Mouse (Mus musculus): Measurements from ENCODE around the gene Mff. TPM values are rescaled to one million over a fixed set of nuclear protein-coding genes. Genes with fewer than 3 reads are reported as not detected.

Gene Mff
- polyA plus RNA-seq, 1 experiment from 2014 or later = 200 TPM

GRCm38 (mm10) chr1:82793986-82794385, 69.3 kb downstream of the Mff start:
- Histone ChIP-seq H3K36me3 (ENCODE audit: control insufficient read depth, insufficient read depth, low read length) (no peaks in the 10 kb centered on the region), H3K27me3 (ENCODE audit: control insufficient read depth, insufficient read depth, low read length) (no peaks in the 10 kb centered on the region), H3K4me1 (ENCODE audit: control insufficient read depth, insufficient read depth, low read length) (no peaks in the 10 kb centered on the region), H3K9ac (replicated peaks; ENCODE audit: low read depth, low read length) (no peak overlapping the region), H3K9me3 (ENCODE audit: control insufficient read depth, low read depth, low read length) (no peaks in the 10 kb centered on the region), H3K4me3 (ENCODE audit: low read depth, low read length) (no peak overlapping the region), H3K4me2 (replicated peaks; ENCODE audit: low read depth, low read length) (no peak overlapping the region), H3K27ac (ENCODE audit: low read length) (no peak overlapping the region)
- ATAC-seq (ENCODE audit: insufficient number of reproducible peaks, insufficient read depth, low FRiP score, low read depth) = no peak
- 65% methylated on average over 4 of the region's 4 CpGs for WGBS

GRCm38 (mm10) chr1:82795211-82795610, 70.5 kb downstream of the Mff start:
- no peak overlapping the region for H3K4me3 ChIP-seq (ENCODE audit: low read depth, low read length)
- H3K9ac ChIP-seq (replicated peaks; ENCODE audit: low read depth, low read length) = no peak overlapping the region
- H3K36me3 ChIP-seq (ENCODE audit: control insufficient read depth, insufficient read depth, low read length) = no peaks in the 10 kb centered on the region
- no peak overlapping the region for H3K4me2 ChIP-seq (replicated peaks; ENCODE audit: low read depth, low read length)
- no peaks in the 10 kb centered on the region for H3K27me3 ChIP-seq (ENCODE audit: control insufficient read depth, insufficient read depth, low read length)
- no peaks in the 10 kb centered on the region for H3K9me3 ChIP-seq (ENCODE audit: control insufficient read depth, low read depth, low read length)
- H3K4me1 ChIP-seq (ENCODE audit: control insufficient read depth, insufficient read depth, low read length) = no peaks in the 10 kb centered on the region
- ATAC-seq (ENCODE audit: insufficient number of reproducible peaks, insufficient read depth, low FRiP score, low read depth) = no peak
- 70% methylated on average over 2 of the region's 2 CpGs for WGBS
- no peak overlapping the region for H3K27ac ChIP-seq (ENCODE audit: low read length)

GRCm38 (mm10) chr1:82795702-82796443, 71.2 kb downstream of the Mff start:
- WGBS = 57% methylated on average over 18 of the region's 18 CpGs
- Histone ChIP-seq H3K9ac (replicated peaks; ENCODE audit: low read depth, low read length) (no peak overlapping the region), H3K4me2 (replicated peaks; ENCODE audit: low read depth, low read length) (no peak overlapping the region), H3K4me1 (ENCODE audit: control insufficient read depth, insufficient read depth, low read length) (no peaks in the 10 kb centered on the region), H3K9me3 (ENCODE audit: control insufficient read depth, low read depth, low read length) (no peaks in the 10 kb centered on the region), H3K27ac (ENCODE audit: low read length) (no peak overlapping the region), H3K27me3 (ENCODE audit: control insufficient read depth, insufficient read depth, low read length) (no peaks in the 10 kb centered on the region), H3K36me3 (ENCODE audit: control insufficient read depth, insufficient read depth, low read length) (no peaks in the 10 kb centered on the region), H3K4me3 (ENCODE audit: low read depth, low read length) (no peak overlapping the region)
- ATAC-seq (ENCODE audit: insufficient number of reproducible peaks, insufficient read depth, low FRiP score, low read depth) = no peak

DNA sequence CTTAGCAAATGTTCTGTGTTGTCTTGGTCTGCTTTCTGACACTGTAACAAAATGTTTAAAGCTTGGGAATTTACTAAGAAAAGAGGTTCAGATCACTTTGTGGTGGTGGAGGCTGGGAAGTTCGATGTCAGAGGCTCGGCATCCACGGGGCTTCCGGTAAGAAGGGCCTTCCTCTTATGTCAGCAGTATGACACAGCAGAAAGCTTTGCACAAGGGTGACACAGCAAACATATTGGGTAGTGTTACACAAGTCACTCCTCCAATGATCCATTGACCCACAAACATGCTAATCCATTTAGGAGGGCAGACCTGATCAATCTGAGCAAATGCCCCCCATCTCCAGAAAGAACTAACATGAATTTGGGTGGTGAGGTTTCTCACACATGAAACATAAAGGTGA, 72.4 kb downstream of the Mff start:
- Histone ChIP-seq H3K4me1 (ENCODE audit: control insufficient read depth, insufficient read depth, low read length) (no peaks in the 10 kb centered on the region), H3K27me3 (ENCODE audit: control insufficient read depth, insufficient read depth, low read length) (no peaks in the 10 kb centered on the region), H3K4me2 (replicated peaks; ENCODE audit: low read depth, low read length) (no peak overlapping the region), H3K9ac (replicated peaks; ENCODE audit: low read depth, low read length) (no peak overlapping the region), H3K4me3 (ENCODE audit: low read depth, low read length) (no peak overlapping the region), H3K27ac (ENCODE audit: low read length) (no peak overlapping the region), H3K9me3 (ENCODE audit: control insufficient read depth, low read depth, low read length) (no peaks in the 10 kb centered on the region), H3K36me3 (ENCODE audit: control insufficient read depth, insufficient read depth, low read length) (no peaks in the 10 kb centered on the region)
- WGBS = 93% methylated on average over 4 of the region's 4 CpGs
- no peak for ATAC-seq (ENCODE audit: insufficient number of reproducible peaks, insufficient read depth, low FRiP score, low read depth)

GRCm38 (mm10) chr1:82798304-82798703, 73.6 kb downstream of the Mff start:
- no peak overlapping the region for H3K4me3 ChIP-seq (ENCODE audit: low read depth, low read length)
- no peak overlapping the region for H3K27ac ChIP-seq (ENCODE audit: low read length)
- H3K4me1 ChIP-seq (ENCODE audit: control insufficient read depth, insufficient read depth, low read length) = no peaks in the 10 kb centered on the region
- WGBS = 53% methylated on average over 5 of the region's 5 CpGs
- no peak for ATAC-seq (ENCODE audit: insufficient number of reproducible peaks, insufficient read depth, low FRiP score, low read depth)
- no peak overlapping the region for H3K9ac ChIP-seq (replicated peaks; ENCODE audit: low read depth, low read length)
- no peaks in the 10 kb centered on the region for H3K36me3 ChIP-seq (ENCODE audit: control insufficient read depth, insufficient read depth, low read length)
- no peak overlapping the region for H3K4me2 ChIP-seq (replicated peaks; ENCODE audit: low read depth, low read length)
- H3K9me3 ChIP-seq (ENCODE audit: control insufficient read depth, low read depth, low read length) = no peaks in the 10 kb centered on the region
- no peaks in the 10 kb centered on the region for H3K27me3 ChIP-seq (ENCODE audit: control insufficient read depth, insufficient read depth, low read length)

DNA sequence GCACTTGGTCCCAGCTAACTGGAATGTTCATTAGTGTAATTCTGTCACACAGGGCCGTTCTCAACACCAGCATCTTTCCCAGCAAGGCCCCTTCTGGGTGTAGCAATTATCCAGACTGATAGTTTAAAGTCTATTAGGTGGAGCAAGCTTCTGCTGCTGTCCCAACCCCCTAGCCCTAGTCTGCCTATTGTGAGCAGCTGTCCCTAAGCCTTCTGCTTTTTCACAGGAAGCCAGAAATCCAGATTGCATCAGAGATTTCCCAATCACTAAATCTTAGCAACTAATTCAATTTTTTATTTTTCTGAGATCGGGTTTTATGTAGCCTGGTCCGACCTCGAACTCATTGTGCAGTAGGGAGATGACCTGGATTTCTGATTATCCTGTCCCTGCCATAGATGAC, 74.2 kb downstream of the Mff start:
- Histone ChIP-seq H3K4me2 (replicated peaks; ENCODE audit: low read depth, low read length) (no peak overlapping the region), H3K9ac (replicated peaks; ENCODE audit: low read depth, low read length) (no peak overlapping the region), H3K27me3 (ENCODE audit: control insufficient read depth, insufficient read depth, low read length) (no peaks in the 10 kb centered on the region), H3K36me3 (ENCODE audit: control insufficient read depth, insufficient read depth, low read length) (no peaks in the 10 kb centered on the region), H3K27ac (ENCODE audit: low read length) (no peak overlapping the region), H3K4me3 (ENCODE audit: low read depth, low read length) (no peak overlapping the region), H3K4me1 (ENCODE audit: control insufficient read depth, insufficient read depth, low read length) (no peaks in the 10 kb centered on the region), H3K9me3 (ENCODE audit: control insufficient read depth, low read depth, low read length) (no peaks in the 10 kb centered on the region)
- WGBS = 78% methylated on average over 4 of the region's 4 CpGs
- ATAC-seq (ENCODE audit: insufficient number of reproducible peaks, insufficient read depth, low FRiP score, low read depth) = no peak

- no peak overlapping the region for H3K4me2 ChIP-seq (replicated peaks; ENCODE audit: low read depth, low read length)
- no peak overlapping the region for H3K9ac ChIP-seq (replicated peaks; ENCODE audit: low read depth, low read length)
- no peak for ATAC-seq (ENCODE audit: insufficient number of reproducible peaks, insufficient read depth, low FRiP score, low read depth)
- WGBS = 81% methylated on average over 12 of the region's 12 CpGs
- H3K4me1 ChIP-seq (ENCODE audit: control insufficient read depth, insufficient read depth, low read length) = no peaks in the 10 kb centered on the region
- no peak overlapping the region for H3K27ac ChIP-seq (ENCODE audit: low read length)
- no peaks in the 10 kb centered on the region for H3K36me3 ChIP-seq (ENCODE audit: control insufficient read depth, insufficient read depth, low read length)
- no peaks in the 10 kb centered on the region for H3K27me3 ChIP-seq (ENCODE audit: control insufficient read depth, insufficient read depth, low read length)
- H3K4me3 ChIP-seq (ENCODE audit: low read depth, low read length) = no peak overlapping the region
- H3K9me3 ChIP-seq (ENCODE audit: control insufficient read depth, low read depth, low read length) = no peaks in the 10 kb centered on the region
These were observed 76.6 kb downstream of the Mff start for GRCm38 (mm10) chr1:82801105-82801783.

All from stomach, embryonic 14.5 days (tissue).